Mouse (Mus musculus) hindbrain, embryonic 15.5 days (tissue): Measurements from ENCODE around the gene Glp2r. TPM values are rescaled to one million over a fixed set of nuclear protein-coding genes. Genes with fewer than 3 reads are reported as not detected.
A peak's percentile ranks its signal among the peaks of the same experiment; 100 is the strongest.

Experiments
- ATAC-seq: fragments of 200-750 bp; cut with Nextera tagmentation; 2 replicates; pipeline ENCODE4 v1.8.0; 2017; ENCODE audit warnings: low read depth, moderate number of reproducible peaks, moderate TSS enrichment; ENCODE audit not compliant: low FRiP score
- H3K27ac ChIP-seq: fragments of 300-500 bp; sonication (generic); replicated peaks from 2 replicates; pipeline ENCODE4 v1.5.1; 2015; ENCODE audit warnings: mild to moderate bottlenecking, inconsistent platforms
- H3K27me3 ChIP-seq: fragments of 300-500 bp; sonication (generic); 2 replicates; pipeline ENCODE4 v1.6.1; 2015; ENCODE audit warnings: control low read depth, inconsistent platforms
- H3K36me3 ChIP-seq: fragments of 300-500 bp; sonication (generic); 2 replicates; pipeline ENCODE4 v1.6.1; 2015; ENCODE audit warnings: control low read depth, inconsistent platforms
- H3K4me1 ChIP-seq: fragments of 300-500 bp; sonication (generic); replicated peaks from 2 replicates; pipeline ENCODE4 v1.6.1; 2015; ENCODE audit warnings: control low read depth, inconsistent platforms
- H3K4me2 ChIP-seq: fragments of 300-500 bp; sonication (generic); 2 replicates; pipeline ENCODE4 v1.6.1; 2015; ENCODE audit warnings: moderate library complexity, mild to moderate bottlenecking, inconsistent platforms
- H3K4me3 ChIP-seq: fragments of 300-500 bp; sonication (generic); 2 replicates; pipeline ENCODE4 v1.5.1; 2015; ENCODE audit warnings: mild to moderate bottlenecking, inconsistent platforms
- H3K9ac ChIP-seq: fragments of 300-500 bp; sonication (generic); 2 replicates; pipeline ENCODE4 v1.6.1; 2015; ENCODE audit warnings: inconsistent platforms
- H3K9me3 ChIP-seq: fragments of 300-500 bp; sonication (generic); 2 replicates; pipeline ENCODE4 v1.6.1; 2016; ENCODE audit warnings: control low read depth, inconsistent platforms
- WGBS: fragments of 180-500 bp; shearing (Covaris S2); methylation state at CpG from one replicate; pipeline ENCODE4 v1.1.7; 2015; 5-methylcytosine and 5-hydroxymethylcytosine counted together
- polyA plus RNA-seq: library from polyadenylated mRNA; unstranded; fragments of >200 nt; fragmentation: Nextera tagmentation; extraction: Ambion mirVana; gene quantifications from 2 replicates; pipeline ENCODE4 v1.2.1, GENCODE M21; 2015

The Glp2r gene
- polyA plus RNA-seq, 1 experiment from 2014 or later, result 0.03 TPM

- Histone ChIP-seq H3K4me3 (no peak overlapping the region), H3K9me3 (no peaks in the 10 kb centered on the region), H3K4me1 (no peaks in the 10 kb centered on the region), H3K4me2 (no peak overlapping the region), H3K36me3 (no peaks in the 10 kb centered on the region), H3K27ac (no peak overlapping the region), H3K9ac (no peak overlapping the region), H3K27me3 (no peaks in the 10 kb centered on the region)
- ATAC-seq, result no peak
- WGBS, result 74% methylated on average over 8 of the region's 8 CpGs
Measured at GRCm38 (mm10) chr11:67723231-67724013, 47.5 kb downstream of the Glp2r start.

- no peak for ATAC-seq
- Histone ChIP-seq H3K9me3 (no peaks in the 10 kb centered on the region), H3K36me3 (no peaks in the 10 kb centered on the region), H3K4me1 (no peaks in the 10 kb centered on the region), H3K4me2 (no peak overlapping the region), H3K27me3 (no peaks in the 10 kb centered on the region), H3K27ac (no peak overlapping the region), H3K4me3 (no peak overlapping the region), H3K9ac (no peak overlapping the region)
- 58% methylated on average over 7 of the region's 7 CpGs for WGBS
Measured at GRCm38 (mm10) chr11:67722399-67723156, 48.4 kb downstream of the Glp2r start.

GRCm38 (mm10) chr11:67721485-67721884, 49.5 kb downstream of the Glp2r start:
- 95% methylated on average over 5 of the region's 5 CpGs for WGBS
- ATAC-seq, result no peak

GRCm38 (mm10) chr11:67715382-67715781, 55.6 kb downstream of the Glp2r start:
- Histone ChIP-seq H3K9me3 (no peaks in the 10 kb centered on the region), H3K4me3 (no peak overlapping the region), H3K9ac (no peak overlapping the region), H3K27ac (no peak overlapping the region), H3K36me3 (no peaks in the 10 kb centered on the region), H3K4me1 (no peaks in the 10 kb centered on the region), H3K4me2 (no peak overlapping the region), H3K27me3 (no peaks in the 10 kb centered on the region)
- no peak for ATAC-seq
- 91% methylated on average over 4 of the region's 4 CpGs for WGBS

More at GRCm38 (mm10) chr11:67721485-67721884, 49.5 kb downstream of the Glp2r start:
- H3K9me3 ChIP-seq, result no peaks in the 10 kb centered on the region
- H3K4me3 ChIP-seq, result no peak overlapping the region
- H3K27ac ChIP-seq, result no peak overlapping the region
- H3K4me1 ChIP-seq, result no peaks in the 10 kb centered on the region
- no peaks in the 10 kb centered on the region for H3K36me3 ChIP-seq
- no peak overlapping the region for H3K9ac ChIP-seq
- no peak overlapping the region for H3K4me2 ChIP-seq
- no peaks in the 10 kb centered on the region for H3K27me3 ChIP-seq

- WGBS, result 79% methylated on average over 4 of the region's 4 CpGs
- no peak for ATAC-seq
- Histone ChIP-seq H3K4me2 (no peak overlapping the region), H3K9ac (no peak overlapping the region), H3K4me1 (no peaks in the 10 kb centered on the region), H3K9me3 (no peaks in the 10 kb centered on the region), H3K27ac (no peak overlapping the region), H3K36me3 (no peaks in the 10 kb centered on the region), H3K27me3 (no peaks in the 10 kb centered on the region; the same call in 1 of the 2 replicates), H3K4me3 (no peak overlapping the region)
Measured at GRCm38 (mm10) chr11:67712976-67713375, 58.0 kb downstream of the Glp2r start.

GRCm38 (mm10) chr11:67694703-67695376, 76.1 kb downstream of the Glp2r start, which contains the start of gene Rcvrn:
Rcvrn (plus strand) TSS chr11:67695326.
- Histone ChIP-seq H3K27me3 (no peaks in the 10 kb centered on the region), H3K4me1 (no peaks in the 10 kb centered on the region), H3K36me3 (no peaks in the 10 kb centered on the region), H3K4me2 (no peak within 1 kb of the TSS), H3K9me3 (no peaks in the 10 kb centered on the region), H3K27ac (no peak within 1 kb of the TSS), H3K4me3 (no peak within 1 kb of the TSS), H3K9ac (no peak within 1 kb of the TSS)
- WGBS, result 69% methylated on average over 7 of the region's 7 CpGs
- ATAC-seq, result no peak

GRCm38 (mm10) chr11:67686109-67686508, 84.8 kb downstream of the Glp2r start:
- Histone ChIP-seq H3K4me1 (0 out of 2 replicates have a peak, but pooled peaks cover 7% of the 10 kb centered on the region), H3K27me3 (no peaks in the 10 kb centered on the region), H3K27ac (no peak overlapping the region), H3K4me3 (no peak overlapping the region), H3K9ac (no peak overlapping the region), H3K36me3 (no peaks in the 10 kb centered on the region), H3K9me3 (no peaks in the 10 kb centered on the region), H3K4me2 (no peak overlapping the region)
- WGBS, result 54% methylated on average over 2 of the region's 2 CpGs
- ATAC-seq, result peak; percentile 56; the same call in 1 of the 2 replicates

GRCm38 (mm10) chr11:67681871-67682270, 89.1 kb downstream of the Glp2r start:
- 0 out of 2 replicates have a peak, but pooled peaks cover 7% of the 10 kb centered on the region for H3K4me1 ChIP-seq
- no peak overlapping the region for H3K4me3 ChIP-seq
- H3K4me2 ChIP-seq, result no peak overlapping the region
- H3K9me3 ChIP-seq, result no peaks in the 10 kb centered on the region
- no peaks in the 10 kb centered on the region for H3K36me3 ChIP-seq
- 87% methylated on average over 3 of the region's 3 CpGs for WGBS
- H3K9ac ChIP-seq, result no peak overlapping the region
- H3K27me3 ChIP-seq, result no peaks in the 10 kb centered on the region
- no peak for ATAC-seq
- no peak overlapping the region for H3K27ac ChIP-seq

GRCm38 (mm10) chr11:67679930-67680329, 91.0 kb downstream of the Glp2r start:
- Histone ChIP-seq H3K4me2 (no peak overlapping the region), H3K9me3 (no peaks in the 10 kb centered on the region), H3K4me3 (no peak overlapping the region), H3K4me1 (no peaks in the 10 kb centered on the region), H3K27ac (no peak overlapping the region), H3K36me3 (no peaks in the 10 kb centered on the region), H3K9ac (no peak overlapping the region), H3K27me3 (no peaks in the 10 kb centered on the region)
- no peak for ATAC-seq
- WGBS, result 84% methylated on average over 2 of the region's 2 CpGs

- H3K27me3 ChIP-seq, result no peaks in the 10 kb centered on the region
- no peak overlapping the region for H3K4me2 ChIP-seq
- no peaks in the 10 kb centered on the region for H3K36me3 ChIP-seq
- WGBS, result 72% methylated on average over 5 of the region's 5 CpGs
- H3K9me3 ChIP-seq, result no peaks in the 10 kb centered on the region
- no peaks in the 10 kb centered on the region for H3K4me1 ChIP-seq
- no peak for ATAC-seq
- H3K4me3 ChIP-seq, result no peak overlapping the region
- H3K27ac ChIP-seq, result no peak overlapping the region
- no peak overlapping the region for H3K9ac ChIP-seq
Measured at GRCm38 (mm10) chr11:67679300-67679699, 91.7 kb downstream of the Glp2r start.

- no peak overlapping the region for H3K4me2 ChIP-seq
- H3K27me3 ChIP-seq, result no peaks in the 10 kb centered on the region
- no peaks in the 10 kb centered on the region for H3K4me1 ChIP-seq
- no peak overlapping the region for H3K9ac ChIP-seq
- peak; percentile 85 for ATAC-seq
- no peak overlapping the region for H3K27ac ChIP-seq
- H3K9me3 ChIP-seq, result no peaks in the 10 kb centered on the region
- no peak overlapping the region for H3K4me3 ChIP-seq
- 57% methylated on average over 12 of the region's 12 CpGs for WGBS
- no peaks in the 10 kb centered on the region for H3K36me3 ChIP-seq
Measured at GRCm38 (mm10) chr11:67675562-67676540, 95.1 kb downstream of the Glp2r start.
